Mouse (Mus musculus) CH12.LX (cell line): Measurements from ENCODE around the gene Ofcc1. TPM values are rescaled to one million over a fixed set of nuclear protein-coding genes. Genes with fewer than 3 reads are reported as not detected.

Experiments
- DNase-seq: peaks from one replicate; pipeline ENCODE4 v3.0.0-alpha.2; 2013; ENCODE audit errors: extremely low read depth
- H3K27ac ChIP-seq: 2 replicates; pipeline ENCODE4 v1.5.1; 2012; ENCODE audit warnings: low read depth, mild to moderate bottlenecking, control low read depth, moderate library complexity; ENCODE audit not compliant: insufficient read depth
- H3K27me3 ChIP-seq: replicated peaks from 2 replicates; pipeline ENCODE3; 2012; ENCODE audit warnings: inconsistent platforms
- H3K36me3 ChIP-seq, 2 experiments: replicated peaks in 1 of 2; 2 replicates each; pipeline versions ENCODE3 to v1.6.1; 2012; ENCODE audit warnings: inconsistent platforms in 1 of 2, low read length in 1 of 2, mild to moderate bottlenecking in 1 of 2, mixed read lengths in 1 of 2, moderate library complexity in 1 of 2; ENCODE audit not compliant: control insufficient read depth in 1 of 2, insufficient read depth in 1 of 2
- H3K4me1 ChIP-seq, 2 experiments: 2 replicates each; pipeline ENCODE4 v1.6.1; 2012; ENCODE audit warnings: inconsistent platforms in 1 of 2, moderate library complexity in 1 of 2; ENCODE audit not compliant: insufficient read depth in 2 of 2, control insufficient read depth in 1 of 2
- H3K4me2 ChIP-seq: 2 replicates; pipeline ENCODE4 v1.6.1; 2012; ENCODE audit warnings: low read depth, mild to moderate bottlenecking, control low read depth; ENCODE audit not compliant: poor library complexity, insufficient read depth, severe bottlenecking
- H3K4me3 ChIP-seq, 3 experiments: fragments of 150-350 bp in 1 of 3; sonication (generic) in 1 of 3; replicated peaks in 1 of 3; 2 replicates each; pipeline versions ENCODE3 to v1.5.1; 2011 to 2012; ENCODE audit warnings: low read depth in 2 of 3, low read length in 2 of 3, mild to moderate bottlenecking in 2 of 3, moderate library complexity in 2 of 3, control low read depth in 1 of 3, improper control_type of control experiment in 1 of 3, inconsistent platforms in 1 of 3, mixed read lengths in 1 of 3; ENCODE audit not compliant: poor library complexity in 1 of 3
- H3K79me2 ChIP-seq: replicated peaks from 2 replicates; pipeline ENCODE4 v1.6.1; 2012; ENCODE audit warnings: mild to moderate bottlenecking, moderate library complexity; ENCODE audit not compliant: control insufficient read depth, poor library complexity, insufficient read depth, severe bottlenecking; ENCODE audit errors: extremely low read depth
- H3K9ac ChIP-seq: 2 replicates; pipeline ENCODE4 v1.6.1; 2012; ENCODE audit warnings: low read depth, mild to moderate bottlenecking, control low read depth, moderate library complexity; ENCODE audit not compliant: insufficient read depth
- H3K9me3 ChIP-seq: replicated peaks from 2 replicates; pipeline ENCODE3; 2012; ENCODE audit warnings: low read length, inconsistent platforms, mixed read lengths
- CHD2 ChIP-seq: IDR thresholded peaks from 2 replicates; pipeline ENCODE4 v1.6.1; 2011; ENCODE audit warnings: low read length, improper control_type of control experiment
- EP300 ChIP-seq: IDR thresholded peaks from 2 replicates; pipeline ENCODE4 v1.6.1; 2011; ENCODE audit warnings: low read length, improper control_type of control experiment
- ETS1 ChIP-seq: conservative IDR thresholded peaks from 2 replicates; pipeline ENCODE4 v1.6.1; 2012; ENCODE audit warnings: low read depth, mild to moderate bottlenecking, inconsistent platforms, low read length, improper control_type of control experiment, moderate library complexity
- GABPA ChIP-seq: IDR thresholded peaks from 2 replicates; pipeline ENCODE4 v1.6.1; 2012; ENCODE audit warnings: low read depth, low read length, improper control_type of control experiment, inconsistent platforms; ENCODE audit not compliant: insufficient replicate concordance
- IRF4 ChIP-seq: IDR thresholded peaks from 2 replicates; pipeline ENCODE4 v1.6.1; 2014; ENCODE audit warnings: low read depth, mild to moderate bottlenecking, inconsistent platforms, low read length, improper control_type of control experiment
- KAT2A ChIP-seq: IDR thresholded peaks from 2 replicates; pipeline ENCODE4 v1.6.1; 2012; ENCODE audit warnings: low read length, improper control_type of control experiment, inconsistent platforms; ENCODE audit not compliant: insufficient replicate concordance
- MAFK ChIP-seq: IDR thresholded peaks from 2 replicates; pipeline ENCODE4 v1.6.1; 2011; ENCODE audit warnings: low read length, improper control_type of control experiment; ENCODE audit not compliant: insufficient replicate concordance
- MAZ ChIP-seq: IDR thresholded peaks from 2 replicates; pipeline ENCODE4 v1.6.1; 2012; ENCODE audit warnings: low read depth, mild to moderate bottlenecking, inconsistent platforms, low read length, improper control_type of control experiment, moderate library complexity
- MXI1 ChIP-seq: IDR thresholded peaks from 2 replicates; pipeline ENCODE4 v1.6.1; 2011; ENCODE audit warnings: mild to moderate bottlenecking, low read depth, low read length, improper control_type of control experiment
- MYC ChIP-seq: IDR thresholded peaks from 2 replicates; pipeline ENCODE4 v1.6.1; 2011; ENCODE audit warnings: low read depth, mild to moderate bottlenecking, improper control_type of control experiment, low read length
- NRF1 ChIP-seq: IDR thresholded peaks from 2 replicates; pipeline ENCODE4 v1.6.1; 2014; ENCODE audit warnings: low read depth, mild to moderate bottlenecking, inconsistent platforms, low read length, improper control_type of control experiment, moderate library complexity
- PAX5 ChIP-seq: IDR thresholded peaks from 2 replicates; pipeline ENCODE4 v1.6.1; 2012; ENCODE audit warnings: low read length, inconsistent platforms, mixed read lengths
- POLR2A ChIP-seq: IDR thresholded peaks from 2 replicates; pipeline ENCODE4 v1.6.1; 2011; ENCODE audit warnings: low read depth, mild to moderate bottlenecking, improper control_type of control experiment, low read length
- POLR2AphosphoS2 ChIP-seq: IDR thresholded peaks from 2 replicates; pipeline ENCODE4 v1.6.1; 2011; ENCODE audit warnings: low read depth, low read length, improper control_type of control experiment
- RAD21 ChIP-seq: IDR thresholded peaks from 2 replicates; pipeline ENCODE4 v1.6.1; 2011; ENCODE audit warnings: low read depth, mild to moderate bottlenecking, low read length, improper control_type of control experiment, moderate library complexity
- SIN3A ChIP-seq: IDR thresholded peaks from 2 replicates; pipeline ENCODE4 v1.6.1; 2012; ENCODE audit warnings: low read length, improper control_type of control experiment, inconsistent platforms
- SMC3 ChIP-seq: IDR thresholded peaks from 2 replicates; pipeline ENCODE4 v1.6.1; 2011; ENCODE audit warnings: low read depth, low read length, improper control_type of control experiment
- TBP ChIP-seq: conservative IDR thresholded peaks from 2 replicates; pipeline ENCODE4 v1.6.1; 2011; ENCODE audit warnings: low read depth, low read length, improper control_type of control experiment
- TCF12 ChIP-seq: IDR thresholded peaks from 2 replicates; pipeline ENCODE4 v1.6.1; 2014; ENCODE audit warnings: low read depth, mild to moderate bottlenecking, inconsistent platforms, low read length, improper control_type of control experiment
- USF1 ChIP-seq: IDR thresholded peaks from 2 replicates; pipeline ENCODE4 v1.6.1; 2014; ENCODE audit warnings: low read depth, mild to moderate bottlenecking, inconsistent platforms, low read length, improper control_type of control experiment
- ZKSCAN1 ChIP-seq: IDR thresholded peaks from 2 replicates; pipeline ENCODE4 v1.6.1; 2012; ENCODE audit warnings: low read depth, inconsistent platforms, low read length, improper control_type of control experiment, borderline replicate concordance
- ZMIZ1 ChIP-seq: IDR thresholded peaks from 2 replicates; pipeline ENCODE4 v1.6.1; 2012; ENCODE audit warnings: low read depth, mild to moderate bottlenecking, inconsistent platforms, low read length, improper control_type of control experiment
- ZNF384 ChIP-seq: IDR thresholded peaks from 2 replicates; pipeline ENCODE4 v1.6.1; 2012; ENCODE audit warnings: low read depth, low read length, improper control_type of control experiment, inconsistent platforms
- dilution Hi-C: fragments of 300-500 bp; cut with MboI; formaldehyde crosslinking; loops from 2 replicates; pipeline ENCODE4 v1.14.3; 2020; ENCODE audit warnings: low sequenced_read_pairs; ENCODE audit not compliant: extremely low pct_unique_long_range_greater_than_20kb, extremely low pct_ligation_motif_present
- in situ Hi-C: fragments of 300-500 bp; cut with MboI; formaldehyde crosslinking; loops from 3 replicates; pipeline ENCODE4 v1.14.3; 2019; ENCODE audit warnings: low sequenced_read_pairs, low pct_ligation_motif_present, low pct_unique_long_range_greater_than_20kb, mixed read lengths
- polyA plus RNA-seq: library from polyadenylated mRNA; unstranded; fragments of >175 nt; gene quantifications from 2 replicates; pipeline ENCODE4 v1.2.1, GENCODE M21; 2012; ENCODE audit warnings: low read depth; ENCODE audit not compliant: insufficient read length
- total RNA-seq, 2 experiments: library from RNA; depleted of rRNA; stranded (reverse); fragments of 300-350 nt in 1 of 2; fragments of >200 nt in 1 of 2; gene quantifications; 2 replicates each; pipeline ENCODE4 v1.2.3; 2012 to 2014

Ofcc1 gene
- total and polyA plus RNA-seq, 3 experiments: not detected

GRCm38 (mm10) chr13:40364855-40365254, 3.6 kb upstream of the Ofcc1 start:
- dilution Hi-C loops: no loop called here
- DNase-seq: no peak

GRCm38 (mm10) chr13:40360692-40361091, 558 bp downstream of the Ofcc1 start:
- H3K27me3 ChIP-seq: no peaks in the 10 kb centered on the region
- H3K9me3 ChIP-seq: no peaks in the 10 kb centered on the region
- no peak overlapping the region for H3K27ac ChIP-seq
- H3K4me2 ChIP-seq: no peak overlapping the region
- no peaks in the 10 kb centered on the region for H3K79me2 ChIP-seq
- no peaks in the 10 kb centered on the region for H3K36me3 ChIP-seq
- no peak overlapping the region for H3K9ac ChIP-seq
- TF ChIP-seq PAX5 (no peak), ZNF384 (no peak), NRF1 (no peak), MAZ (no peak), SMC3 (no peak), CHD2 (no peak), TBP (no peak), KAT2A (no peak), ZMIZ1 (no peak)
- DNase-seq: no peak
- no peaks in the 10 kb centered on the region for H3K4me1 ChIP-seq
- in situ Hi-C loops (no loop called here), dilution Hi-C loops (no loop called here)
- H3K4me3 ChIP-seq: no peak overlapping the region

More at GRCm38 (mm10) chr13:40364855-40365254, 3.6 kb upstream of the Ofcc1 start:
- in situ Hi-C loops: no loop called here
- Histone ChIP-seq H3K4me2 (no peak overlapping the region), H3K4me3 (no peak overlapping the region), H3K36me3 (no peaks in the 10 kb centered on the region), H3K27ac (no peak overlapping the region), H3K79me2 (no peaks in the 10 kb centered on the region), H3K9ac (no peak overlapping the region), H3K9me3 (no peaks in the 10 kb centered on the region), H3K27me3 (no peaks in the 10 kb centered on the region), H3K4me1 (peaks cover 0 to 3% of the 10 kb centered on the region in 2 experiments; a peak in 2 of 4 replicates)
- no peak for TF ChIP-seq ZKSCAN1
- no peak for TF ChIP-seq MXI1

GRCm38 (mm10) chr13:40347045-40347444, 14.2 kb downstream of the Ofcc1 start:
- dilution Hi-C loops (no loop called here), in situ Hi-C loops (no loop called here)
- Histone ChIP-seq H3K27ac (no peak overlapping the region), H3K9me3 (no peaks in the 10 kb centered on the region), H3K27me3 (no peaks in the 10 kb centered on the region), H3K9ac (no peak overlapping the region), H3K79me2 (no peaks in the 10 kb centered on the region), H3K4me1 (no peaks in the 10 kb centered on the region), H3K4me2 (no peak overlapping the region), H3K36me3 (no peaks in the 10 kb centered on the region), H3K4me3 (no peak overlapping the region)
- no peak for DNase-seq
- no peak for TF ChIP-seq SIN3A
- TF ChIP-seq POLR2A: no peak
- TF ChIP-seq KAT2A: no peak
- TF ChIP-seq ZMIZ1: no peak
- no peak for TF ChIP-seq PAX5
- no peak for TF ChIP-seq MYC
- TF ChIP-seq ZKSCAN1: no peak
- no peak for TF ChIP-seq MXI1
- TF ChIP-seq EP300: no peak
- TF ChIP-seq GABPA: no peak
- no peak for TF ChIP-seq RAD21
- TF ChIP-seq POLR2AphosphoS2: no peak
- no peak for TF ChIP-seq USF1
- no peak for TF ChIP-seq MAZ
- TF ChIP-seq IRF4: no peak
- no peak for TF ChIP-seq TCF12
- TF ChIP-seq ETS1: no peak
- TF ChIP-seq MAFK: no peak
- no peak for TF ChIP-seq NRF1
